Mouse (Mus musculus) lung, embryonic 15.5 days (tissue): ENCODE measurements around the gene Rbms2. TPM values are rescaled to one million over a fixed set of nuclear protein-coding genes. Genes with fewer than 3 reads are reported as not detected.
"Not testable (repeated sequence)": the region's sequence is repeated elsewhere in the genome, so short reads cannot be mapped to it uniquely, and the experiment has no call there.

Experiments
- ATAC-seq: fragments of 200-750 bp; cut with Nextera tagmentation; 2 replicates; pipeline ENCODE4 v1.8.0; 2017; ENCODE audit warnings: moderate number of reproducible peaks, borderline replicate concordance; ENCODE audit not compliant: low FRiP score, low TSS enrichment; ENCODE audit errors: extremely low read depth
- H3K27ac ChIP-seq: fragments of 300-500 bp; sonication (generic); 2 replicates; pipeline ENCODE4 v1.5.1; 2015; ENCODE audit warnings: moderate library complexity, mild to moderate bottlenecking, inconsistent platforms
- H3K27me3 ChIP-seq: fragments of 300-500 bp; sonication (generic); 2 replicates; pipeline ENCODE4 v1.6.1; 2015; ENCODE audit warnings: inconsistent platforms
- H3K36me3 ChIP-seq: fragments of 300-500 bp; sonication (generic); 2 replicates; pipeline ENCODE4 v1.6.1; 2015; ENCODE audit warnings: inconsistent platforms
- H3K4me1 ChIP-seq: fragments of 300-500 bp; sonication (generic); 2 replicates; pipeline ENCODE4 v1.6.1; 2015; ENCODE audit warnings: inconsistent platforms
- H3K4me2 ChIP-seq: fragments of 300-500 bp; sonication (generic); 2 replicates; pipeline ENCODE4 v1.6.1; 2015; ENCODE audit warnings: inconsistent platforms, mild to moderate bottlenecking, moderate library complexity
- H3K4me3 ChIP-seq: fragments of 300-500 bp; sonication (generic); 2 replicates; pipeline ENCODE4 v1.5.1; 2015; ENCODE audit warnings: mild to moderate bottlenecking, inconsistent platforms
- H3K9ac ChIP-seq: fragments of 300-500 bp; sonication (generic); 2 replicates; pipeline ENCODE4 v1.6.1; 2015; ENCODE audit warnings: inconsistent platforms
- H3K9me3 ChIP-seq: fragments of 300-500 bp; sonication (generic); 2 replicates; pipeline ENCODE4 v1.6.1; 2016; ENCODE audit warnings: inconsistent platforms
- WGBS: fragments of 180-500 bp; shearing (Covaris S2); methylation state at CpG from one replicate; pipeline ENCODE4 v1.1.7; 2015; 5-methylcytosine and 5-hydroxymethylcytosine counted together
- polyA plus RNA-seq: library from polyadenylated mRNA; unstranded; fragments of >200 nt; fragmentation: Nextera tagmentation; extraction: Ambion mirVana; gene quantifications from 2 replicates; pipeline ENCODE4 v1.2.1, GENCODE M21; 2015

Rbms2 gene
- polyA plus RNA-seq, 1 experiment from 2014 or later: 34.9 TPM

- Histone ChIP-seq H3K36me3 (0 out of 2 replicates have a peak, but pooled peaks cover 3% of the 10 kb centered on the region), H3K9me3 (no peaks in the 10 kb centered on the region), H3K4me3 (no peak overlapping the region), H3K4me2 (no peak overlapping the region), H3K27ac (no peak overlapping the region), H3K27me3 (no peaks in the 10 kb centered on the region), H3K9ac (no peak overlapping the region), H3K4me1 (peaks cover 6% of the 10 kb centered on the region)
- ATAC-seq: no peak
- WGBS: 33% methylated on average over 6 of the region's 6 CpGs
Observed at GRCm38 (mm10) chr10:128167091-128167490, 13.0 kb downstream of the Rbms2 start.

GRCm38 (mm10) chr10:128165726-128166125 is 14.4 kb downstream of the Rbms2 start:
- not testable (repeated sequence) for H3K9me3 ChIP-seq, H3K4me2 ChIP-seq, H3K4me3 ChIP-seq, H3K27me3 ChIP-seq, H3K4me1 ChIP-seq, H3K27ac ChIP-seq, H3K9ac ChIP-seq, ATAC-seq, H3K36me3 ChIP-seq
- WGBS: 72% methylated on average over 3 of the region's 3 CpGs

GRCm38 (mm10) chr10:128153978-128154377 is 26.1 kb downstream of the Rbms2 start:
- Histone ChIP-seq H3K36me3 (no peaks in the 10 kb centered on the region), H3K9me3 (no peaks in the 10 kb centered on the region), H3K27me3 (no peaks in the 10 kb centered on the region), H3K9ac (no peak overlapping the region), H3K4me1 (peaks cover 14% of the 10 kb centered on the region), H3K27ac (no peak overlapping the region; the same call in 1 of the 2 replicates), H3K4me3 (no peak overlapping the region), H3K4me2 (no peak overlapping the region)
- WGBS: 59% methylated on average over 3 of the region's 3 CpGs
- ATAC-seq: no peak

- H3K36me3 ChIP-seq: no peaks in the 10 kb centered on the region
- no peak overlapping the region for H3K4me3 ChIP-seq
- peak overlapping the region; percentile 12; the same call in 1 of the 2 replicates for H3K27ac ChIP-seq
- H3K27me3 ChIP-seq: no peaks in the 10 kb centered on the region
- H3K4me1 ChIP-seq: peaks cover 21% of the 10 kb centered on the region
- no peaks in the 10 kb centered on the region for H3K9me3 ChIP-seq
- no peak for ATAC-seq
- WGBS: 72% methylated on average over 14 of the region's 14 CpGs
- H3K9ac ChIP-seq: no peak overlapping the region
- no peak overlapping the region for H3K4me2 ChIP-seq
Observed at GRCm38 (mm10) chr10:128150941-128151340, 29.2 kb downstream of the Rbms2 start.

- Histone ChIP-seq H3K9me3 (no peaks in the 10 kb centered on the region), H3K4me1 (peaks cover 21% of the 10 kb centered on the region), H3K27ac (peak overlapping the region; percentile 82), H3K4me2 (peak overlapping the region; percentile 39; the same call in 1 of the 2 replicates), H3K4me3 (peak overlapping the region; percentile 1; the same call in 1 of the 2 replicates), H3K27me3 (no peaks in the 10 kb centered on the region), H3K36me3 (peaks cover 4% of the 10 kb centered on the region; the same call in 1 of the 2 replicates), H3K9ac (no peak overlapping the region)
- WGBS: 0% methylated on average over 5 of the region's 5 CpGs
- peak; percentile 96 for ATAC-seq
Observed at GRCm38 (mm10) chr10:128149592-128149991, 30.5 kb downstream of the Rbms2 start.

- WGBS: 75% methylated on average over 5 of the region's 5 CpGs
- Histone ChIP-seq H3K4me2 (peak overlapping the region; percentile 39; the same call in 1 of the 2 replicates), H3K4me1 (peaks cover 18% of the 10 kb centered on the region), H3K9ac (no peak overlapping the region), H3K27me3 (no peaks in the 10 kb centered on the region), H3K27ac (peak overlapping the region; percentile 82), H3K4me3 (no peak overlapping the region), H3K36me3 (peaks cover 8% of the 10 kb centered on the region; the same call in 1 of the 2 replicates), H3K9me3 (no peaks in the 10 kb centered on the region)
- ATAC-seq: no peak
Observed at GRCm38 (mm10) chr10:128148789-128149365, 31.2 kb downstream of the Rbms2 start.

- Histone ChIP-seq H3K36me3 (peaks cover 39% of the 10 kb centered on the region), H3K9me3 (no peaks in the 10 kb centered on the region), H3K4me3 (no peak overlapping the region), H3K4me2 (no peak overlapping the region), H3K27me3 (no peaks in the 10 kb centered on the region), H3K4me1 (peaks cover 14% of the 10 kb centered on the region), H3K9ac (no peak overlapping the region), H3K27ac (no peak overlapping the region)
- WGBS: 50% methylated on average over 2 of the region's 2 CpGs
- no peak for ATAC-seq
Observed at GRCm38 (mm10) chr10:128144961-128145360, 35.1 kb downstream of the Rbms2 start.

- peaks cover 48% of the 10 kb centered on the region for H3K36me3 ChIP-seq
- no peak overlapping the region for H3K9ac ChIP-seq
- H3K4me1 ChIP-seq: peaks cover 3% of the 10 kb centered on the region; the same call in 1 of the 2 replicates
- WGBS: 33% methylated on average over 4 of the region's 4 CpGs
- H3K4me2 ChIP-seq: no peak overlapping the region
- no peak overlapping the region for H3K4me3 ChIP-seq
- no peak for ATAC-seq
- H3K27ac ChIP-seq: 0 out of 2 replicates have a peak overlapping the region, but pooled peaks have one; percentile 16
- no peaks in the 10 kb centered on the region for H3K27me3 ChIP-seq
- no peaks in the 10 kb centered on the region for H3K9me3 ChIP-seq
Observed at GRCm38 (mm10) chr10:128143659-128144058, 36.4 kb downstream of the Rbms2 start.

- Histone ChIP-seq H3K4me2 (no peak overlapping the region), H3K4me3 (no peak overlapping the region), H3K27me3 (no peaks in the 10 kb centered on the region), H3K9me3 (no peaks in the 10 kb centered on the region), H3K9ac (no peak overlapping the region), H3K4me1 (no peaks in the 10 kb centered on the region), H3K27ac (no peak overlapping the region), H3K36me3 (peaks cover 62% of the 10 kb centered on the region)
- no peak for ATAC-seq
- 63% methylated on average over 2 of the region's 2 CpGs for WGBS
Observed at GRCm38 (mm10) chr10:128142165-128142564, 37.9 kb downstream of the Rbms2 start.

- no peak overlapping the region for H3K4me3 ChIP-seq
- no peak overlapping the region for H3K9ac ChIP-seq
- H3K9me3 ChIP-seq: no peaks in the 10 kb centered on the region
- no peak overlapping the region for H3K4me2 ChIP-seq
- ATAC-seq: no peak
- 67% methylated on average over 12 of the region's 12 CpGs for WGBS
- no peak overlapping the region for H3K27ac ChIP-seq
- no peaks in the 10 kb centered on the region for H3K27me3 ChIP-seq
- peaks cover 68% of the 10 kb centered on the region for H3K36me3 ChIP-seq
- no peaks in the 10 kb centered on the region for H3K4me1 ChIP-seq
Observed at GRCm38 (mm10) chr10:128140236-128140952, 39.7 kb downstream of the Rbms2 start.

- no peak overlapping the region for H3K4me2 ChIP-seq
- H3K36me3 ChIP-seq: peaks cover 62% of the 10 kb centered on the region
- no peak overlapping the region for H3K27ac ChIP-seq
- no peak overlapping the region for H3K4me3 ChIP-seq
- H3K9me3 ChIP-seq: no peaks in the 10 kb centered on the region
- no peaks in the 10 kb centered on the region for H3K4me1 ChIP-seq
- H3K27me3 ChIP-seq: no peaks in the 10 kb centered on the region
- no peak overlapping the region for H3K9ac ChIP-seq
- ATAC-seq: no peak
- WGBS: 81% methylated on average over 6 of the region's 6 CpGs
Observed at GRCm38 (mm10) chr10:128135374-128135773, 44.7 kb downstream of the Rbms2 start.

- Histone ChIP-seq H3K9me3 (no peaks in the 10 kb centered on the region), H3K9ac (no peak overlapping the region), H3K4me3 (no peak overlapping the region), H3K36me3 (peaks cover 59% of the 10 kb centered on the region), H3K27ac (no peak overlapping the region), H3K4me2 (no peak overlapping the region), H3K27me3 (no peaks in the 10 kb centered on the region), H3K4me1 (no peaks in the 10 kb centered on the region)
- WGBS: 60% methylated on average over 13 of the region's 13 CpGs
- no peak for ATAC-seq
Observed at GRCm38 (mm10) chr10:128133650-128134332, 46.3 kb downstream of the Rbms2 start.
